Mouse (Mus musculus): ENCODE measurements around the gene Tbc1d22a. TPM values are rescaled to one million over a fixed set of nuclear protein-coding genes. Genes with fewer than 3 reads are reported as not detected.

The Tbc1d22a gene
- polyA plus RNA-seq, 1 experiment from 2014 or later = 9.2 TPM

DNA sequence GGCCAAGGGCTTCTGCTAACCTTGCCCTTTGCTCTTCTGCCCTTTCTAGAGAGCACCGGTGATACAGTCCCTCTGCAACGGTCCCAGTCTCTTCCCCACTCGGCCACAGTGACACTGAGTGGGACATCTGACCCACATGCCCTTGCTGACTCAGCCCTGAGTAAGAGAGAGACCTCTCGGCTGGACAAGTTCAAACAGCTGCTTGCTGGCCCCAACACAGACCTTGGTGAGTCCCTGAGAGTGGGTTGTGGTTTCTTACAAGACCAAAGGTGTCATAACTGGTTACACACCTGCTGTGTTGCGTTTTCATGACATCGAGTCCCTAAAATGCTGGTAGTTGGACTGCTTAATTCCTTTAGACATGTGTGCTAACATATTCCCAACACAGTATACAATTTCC lies 24.8 kb downstream of the Tbc1d22a start:
- Histone ChIP-seq H3K27me3 (no peaks in the 10 kb centered on the region), H3K36me3 (no peaks in the 10 kb centered on the region), H3K4me3 (no peak overlapping the region), H3K4me1 (replicated peaks) (peaks cover 4% of the 10 kb centered on the region), H3K9me3 (replicated peaks) (no peaks in the 10 kb centered on the region), H3K27ac (no peak overlapping the region), H3K9ac (no peak overlapping the region), H3K4me2 (no peak overlapping the region)
- no peak for ATAC-seq (replicated peaks; ENCODE audit: insufficient number of reproducible peaks, insufficient read depth, low FRiP score, low read depth)
- 82% methylated on average over 6 of the region's 6 CpGs for WGBS

DNA sequence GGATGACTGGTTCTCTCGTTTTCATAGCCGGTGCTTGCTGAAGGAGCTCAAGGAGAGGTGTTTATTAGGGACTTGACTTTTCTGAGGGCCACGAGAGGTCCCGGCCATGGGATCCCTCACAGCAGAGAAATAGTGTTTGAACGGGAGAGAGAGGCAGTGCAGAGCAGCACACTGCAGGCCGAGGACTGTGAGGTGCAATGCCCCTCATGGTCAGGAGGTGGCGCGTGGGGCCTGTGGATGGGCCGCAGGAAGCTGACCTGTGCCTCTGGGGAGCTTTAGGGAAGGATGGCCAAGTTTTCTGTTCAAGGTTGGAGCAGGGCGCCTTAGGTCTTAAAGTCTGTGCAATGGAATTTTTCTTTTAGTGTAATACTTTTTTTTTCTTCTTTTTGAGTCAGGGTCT lies 25.5 kb downstream of the Tbc1d22a start:
- no peak overlapping the region for H3K9ac ChIP-seq
- H3K27me3 ChIP-seq = no peaks in the 10 kb centered on the region
- no peak overlapping the region for H3K4me3 ChIP-seq
- H3K36me3 ChIP-seq = no peaks in the 10 kb centered on the region
- H3K4me2 ChIP-seq = no peak overlapping the region
- WGBS = 29% methylated on average over 10 of the region's 10 CpGs
- H3K9me3 ChIP-seq (replicated peaks) = no peaks in the 10 kb centered on the region
- H3K27ac ChIP-seq = no peak overlapping the region
- no peak for ATAC-seq (replicated peaks; ENCODE audit: insufficient number of reproducible peaks, insufficient read depth, low FRiP score, low read depth)
- peaks cover 2% of the 10 kb centered on the region for H3K4me1 ChIP-seq (replicated peaks)

DNA sequence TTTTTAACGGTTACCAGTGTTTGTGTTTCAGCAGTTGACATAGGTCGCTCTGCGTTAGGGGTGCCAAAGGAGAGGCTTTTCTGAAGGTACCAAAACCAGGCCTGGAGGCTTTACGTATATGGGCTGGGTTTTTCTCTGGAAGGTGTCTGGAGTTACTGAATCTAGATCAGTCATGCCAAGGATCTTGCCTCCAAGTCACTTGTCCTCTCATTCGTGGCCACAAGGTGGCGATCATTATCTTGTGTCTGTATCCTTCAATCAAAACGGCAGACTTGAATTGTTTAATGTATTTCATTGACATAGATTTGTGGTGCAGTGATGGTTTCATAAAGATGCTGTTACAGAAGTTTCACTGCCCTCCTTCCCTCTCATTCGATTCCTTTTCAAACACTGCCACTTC lies 29.4 kb downstream of the Tbc1d22a start:
- Histone ChIP-seq H3K27ac (no peak overlapping the region), H3K9ac (no peak overlapping the region), H3K4me3 (no peak overlapping the region), H3K36me3 (0 out of 2 replicates have a peak, but pooled peaks cover 3% of the 10 kb centered on the region), H3K4me1 (replicated peaks) (no peaks in the 10 kb centered on the region), H3K4me2 (no peak overlapping the region), H3K9me3 (replicated peaks) (no peaks in the 10 kb centered on the region), H3K27me3 (no peaks in the 10 kb centered on the region)
- ATAC-seq (replicated peaks; ENCODE audit: insufficient number of reproducible peaks, insufficient read depth, low FRiP score, low read depth) = no peak
- 42% methylated on average over 8 of the region's 8 CpGs for WGBS

DNA sequence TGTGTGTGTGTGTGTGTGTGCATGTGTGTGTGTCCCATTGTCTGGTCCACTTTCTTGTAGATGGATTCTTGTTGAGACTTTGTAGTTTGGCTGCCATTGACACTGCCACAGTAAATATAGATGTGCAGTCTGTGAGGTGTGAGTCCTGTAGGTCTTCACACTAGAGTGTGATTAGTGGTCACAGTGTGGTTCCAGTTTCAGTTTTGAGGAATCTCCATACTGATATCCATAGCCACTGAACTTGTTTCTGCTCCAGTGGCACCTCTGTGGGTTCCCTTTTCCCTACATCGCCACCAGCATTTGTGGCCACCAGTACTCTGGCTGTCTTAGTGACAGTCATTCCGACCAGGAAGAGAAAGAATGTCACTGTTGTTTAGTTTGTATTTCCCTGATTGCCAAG lies 30.1 kb downstream of the Tbc1d22a start:
- no peaks in the 10 kb centered on the region for H3K4me1 ChIP-seq (replicated peaks)
- no peaks in the 10 kb centered on the region for H3K9me3 ChIP-seq (replicated peaks)
- H3K4me3 ChIP-seq = no peak overlapping the region
- no peaks in the 10 kb centered on the region for H3K27me3 ChIP-seq
- H3K4me2 ChIP-seq = no peak overlapping the region
- H3K9ac ChIP-seq = no peak overlapping the region
- WGBS = 89% methylated on average over 2 of the region's 2 CpGs
- no peak overlapping the region for H3K27ac ChIP-seq
- no peak for ATAC-seq (replicated peaks; ENCODE audit: insufficient number of reproducible peaks, insufficient read depth, low FRiP score, low read depth)
- 0 out of 2 replicates have a peak, but pooled peaks cover 3% of the 10 kb centered on the region for H3K36me3 ChIP-seq

DNA sequence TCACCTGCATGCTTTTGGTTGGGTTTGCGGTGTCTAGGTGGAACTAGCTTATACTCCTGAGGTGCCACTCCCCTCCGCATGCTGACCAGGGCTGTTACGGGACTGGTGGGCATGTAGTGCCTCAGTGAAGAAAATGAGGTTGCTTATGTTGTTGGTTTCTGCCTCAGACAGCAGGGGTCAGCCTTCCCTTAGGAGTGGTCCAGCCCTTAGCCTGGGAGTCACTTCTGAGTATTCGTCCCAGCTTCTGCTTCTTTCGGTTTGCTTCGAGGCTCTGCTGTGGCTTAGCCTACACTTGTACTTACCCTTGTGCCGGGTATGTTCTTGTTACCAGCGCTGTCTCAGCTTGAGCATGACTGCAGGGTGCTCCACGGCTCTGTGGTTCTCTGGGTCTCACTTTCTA lies 36.0 kb downstream of the Tbc1d22a start:
- no peak overlapping the region for H3K4me2 ChIP-seq
- 0 out of 2 replicates have a peak, but pooled peaks cover 3% of the 10 kb centered on the region for H3K36me3 ChIP-seq
- no peak for ATAC-seq (replicated peaks; ENCODE audit: insufficient number of reproducible peaks, insufficient read depth, low FRiP score, low read depth)
- H3K27ac ChIP-seq = no peak overlapping the region
- H3K4me3 ChIP-seq = no peak overlapping the region
- no peaks in the 10 kb centered on the region for H3K4me1 ChIP-seq (replicated peaks)
- H3K27me3 ChIP-seq = no peaks in the 10 kb centered on the region
- no peaks in the 10 kb centered on the region for H3K9me3 ChIP-seq (replicated peaks)
- H3K9ac ChIP-seq = no peak overlapping the region
- 65% methylated on average over 9 of the region's 9 CpGs for WGBS

DNA sequence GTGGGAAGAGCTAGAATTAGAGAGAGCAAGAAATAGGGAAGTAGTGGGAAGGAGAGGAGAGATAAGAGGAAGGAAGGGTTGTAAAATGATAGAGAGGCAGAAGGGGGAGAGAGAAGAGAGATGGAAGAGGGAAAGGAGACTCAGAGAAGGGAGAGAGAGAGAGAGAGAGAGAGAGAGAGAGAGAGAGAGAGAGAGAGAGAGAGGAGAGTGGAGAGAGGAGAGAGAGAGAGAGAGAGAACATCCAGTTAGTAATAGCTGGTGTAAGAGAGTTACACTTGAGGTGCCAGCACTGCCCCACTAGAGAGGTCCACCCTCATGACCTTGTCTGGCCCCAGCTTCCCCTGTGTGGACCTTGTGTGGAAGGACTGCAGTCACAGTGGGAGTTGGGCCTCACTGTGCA lies 37.9 kb downstream of the Tbc1d22a start:
- ATAC-seq (replicated peaks; ENCODE audit: insufficient number of reproducible peaks, insufficient read depth, low FRiP score, low read depth) = no peak
- no peak overlapping the region for H3K9ac ChIP-seq

DNA sequence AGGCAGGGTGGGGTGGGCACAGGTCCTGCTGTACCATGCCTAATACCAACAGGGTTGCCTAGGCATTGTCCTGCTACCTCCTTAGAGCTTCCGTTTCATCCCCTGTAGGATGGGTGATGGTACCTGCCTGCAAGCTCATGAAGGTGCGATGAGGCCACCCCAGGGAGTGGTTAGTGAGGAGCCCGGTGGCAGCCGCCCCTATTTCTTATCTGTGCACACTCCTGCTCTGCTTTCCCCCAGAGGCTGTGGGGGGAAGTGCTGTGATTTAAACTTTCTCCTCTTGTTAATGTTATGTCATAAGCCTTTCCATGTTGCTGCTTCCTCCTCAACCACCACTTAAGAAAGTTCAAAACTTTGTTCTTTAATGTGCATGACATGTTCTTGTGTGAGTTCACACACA lies 38.4 kb downstream of the Tbc1d22a start:
- no peak overlapping the region for H3K27ac ChIP-seq
- WGBS = 46% methylated on average over 4 of the region's 4 CpGs
- ATAC-seq (replicated peaks; ENCODE audit: insufficient number of reproducible peaks, insufficient read depth, low FRiP score, low read depth) = no peak

More for the DNA sequence above, 37.9 kb downstream of the Tbc1d22a start:
- Histone ChIP-seq H3K36me3 (no peaks in the 10 kb centered on the region), H3K4me2 (no peak overlapping the region), H3K4me1 (replicated peaks) (no peaks in the 10 kb centered on the region), H3K9me3 (replicated peaks) (no peaks in the 10 kb centered on the region), H3K27me3 (no peaks in the 10 kb centered on the region), H3K27ac (no peak overlapping the region), H3K4me3 (no peak overlapping the region)

DNA sequence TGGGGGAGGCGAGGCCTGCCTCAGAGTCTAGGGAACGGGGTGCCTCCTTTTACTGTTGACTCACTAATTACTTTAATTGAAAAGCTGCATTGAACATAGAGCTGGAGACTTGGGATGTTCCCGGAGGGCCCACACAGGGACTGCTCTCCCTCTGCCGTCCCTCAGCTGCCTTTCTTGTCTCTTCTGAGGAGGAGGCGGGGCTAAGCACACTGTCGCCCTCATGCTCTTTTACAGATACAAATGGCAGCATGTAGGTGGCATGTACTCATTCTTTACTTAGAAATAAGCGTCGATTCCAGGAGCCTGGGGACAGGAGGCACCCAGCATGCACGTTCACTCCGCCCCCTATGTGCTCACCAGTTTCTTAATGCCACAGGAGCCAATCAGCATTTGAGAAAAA lies 39.2 kb downstream of the Tbc1d22a start:
- no peaks in the 10 kb centered on the region for H3K27me3 ChIP-seq
- no peak for ATAC-seq (replicated peaks; ENCODE audit: insufficient number of reproducible peaks, insufficient read depth, low FRiP score, low read depth)
- H3K4me1 ChIP-seq (replicated peaks) = no peaks in the 10 kb centered on the region; the same call in 1 of the 2 replicates
- H3K4me2 ChIP-seq = no peak overlapping the region
- no peak overlapping the region for H3K27ac ChIP-seq
- WGBS = 60% methylated on average over 10 of the region's 10 CpGs
- no peaks in the 10 kb centered on the region for H3K36me3 ChIP-seq
- H3K9ac ChIP-seq = no peak overlapping the region
- no peaks in the 10 kb centered on the region for H3K9me3 ChIP-seq (replicated peaks)
- H3K4me3 ChIP-seq = no peak overlapping the region

More for the DNA sequence above, 38.4 kb downstream of the Tbc1d22a start:
- no peaks in the 10 kb centered on the region for H3K9me3 ChIP-seq (replicated peaks)
- no peak overlapping the region for H3K9ac ChIP-seq
- no peaks in the 10 kb centered on the region for H3K36me3 ChIP-seq
- no peaks in the 10 kb centered on the region for H3K4me1 ChIP-seq (replicated peaks)
- no peak overlapping the region for H3K4me3 ChIP-seq
- H3K27me3 ChIP-seq = no peaks in the 10 kb centered on the region
- no peak overlapping the region for H3K4me2 ChIP-seq

DNA sequence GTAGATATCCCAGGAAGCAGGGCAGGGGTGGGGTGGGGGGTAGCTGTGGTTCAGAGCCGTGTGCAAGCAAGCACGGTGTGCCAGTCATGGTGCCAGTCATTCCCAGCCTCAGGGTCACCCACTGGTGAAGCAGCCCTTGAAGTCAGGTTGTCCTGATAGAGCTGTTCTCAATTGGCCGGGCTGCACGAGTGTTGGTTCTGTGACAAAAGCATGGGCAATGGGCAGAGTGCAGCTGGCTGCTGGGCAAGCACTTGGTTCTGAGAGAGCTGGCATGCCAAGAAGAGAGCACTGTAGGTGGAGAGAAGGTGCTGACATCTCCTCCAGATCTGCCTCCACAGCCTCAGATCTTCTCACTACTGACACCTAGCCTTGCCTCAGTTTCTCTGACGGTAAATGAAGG lies 41.9 kb downstream of the Tbc1d22a start:
- no peak overlapping the region for H3K27ac ChIP-seq
- no peaks in the 10 kb centered on the region for H3K9me3 ChIP-seq (replicated peaks)
- no peak overlapping the region for H3K4me3 ChIP-seq
- H3K4me1 ChIP-seq (replicated peaks) = no peaks in the 10 kb centered on the region; the same call in 1 of the 2 replicates
- no peak for ATAC-seq (replicated peaks; ENCODE audit: insufficient number of reproducible peaks, insufficient read depth, low FRiP score, low read depth)
- no peaks in the 10 kb centered on the region for H3K27me3 ChIP-seq
- H3K36me3 ChIP-seq = no peaks in the 10 kb centered on the region
- no peak overlapping the region for H3K4me2 ChIP-seq
- H3K9ac ChIP-seq = no peak overlapping the region
- WGBS = 81% methylated on average over 5 of the region's 5 CpGs

DNA sequence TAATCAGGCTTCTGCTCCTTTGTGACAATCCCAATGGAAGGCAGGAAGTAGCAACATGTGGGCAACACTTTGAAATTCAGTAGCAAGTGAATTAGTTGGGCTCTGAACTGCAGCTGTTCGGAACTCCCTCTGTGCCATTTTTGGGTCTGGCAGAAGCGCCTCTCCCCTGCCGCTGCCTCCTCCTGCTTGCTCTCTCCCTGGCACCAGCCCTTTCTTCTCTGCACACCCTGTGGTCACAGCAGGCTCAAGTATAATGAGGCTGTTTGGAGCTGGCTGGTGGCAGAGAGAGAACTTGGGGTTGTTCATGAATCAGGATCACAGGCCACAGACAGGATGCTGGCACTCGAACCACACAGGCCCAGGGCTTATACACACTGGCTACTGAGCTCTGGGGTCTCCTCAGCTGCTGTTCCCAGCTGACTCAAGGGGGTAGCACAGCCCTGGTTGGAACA lies 42.5 kb downstream of the Tbc1d22a start:
- ATAC-seq (replicated peaks; ENCODE audit: insufficient number of reproducible peaks, insufficient read depth, low FRiP score, low read depth) = no peak
- H3K27me3 ChIP-seq = no peaks in the 10 kb centered on the region
- no peak overlapping the region for H3K27ac ChIP-seq
- H3K9ac ChIP-seq = no peak overlapping the region
- H3K4me3 ChIP-seq = no peak overlapping the region
- 88% methylated on average over 4 of the region's 4 CpGs for WGBS
- no peaks in the 10 kb centered on the region for H3K36me3 ChIP-seq
- no peaks in the 10 kb centered on the region for H3K9me3 ChIP-seq (replicated peaks)
- H3K4me2 ChIP-seq = no peak overlapping the region
- no peaks in the 10 kb centered on the region; the same call in 1 of the 2 replicates for H3K4me1 ChIP-seq (replicated peaks)

DNA sequence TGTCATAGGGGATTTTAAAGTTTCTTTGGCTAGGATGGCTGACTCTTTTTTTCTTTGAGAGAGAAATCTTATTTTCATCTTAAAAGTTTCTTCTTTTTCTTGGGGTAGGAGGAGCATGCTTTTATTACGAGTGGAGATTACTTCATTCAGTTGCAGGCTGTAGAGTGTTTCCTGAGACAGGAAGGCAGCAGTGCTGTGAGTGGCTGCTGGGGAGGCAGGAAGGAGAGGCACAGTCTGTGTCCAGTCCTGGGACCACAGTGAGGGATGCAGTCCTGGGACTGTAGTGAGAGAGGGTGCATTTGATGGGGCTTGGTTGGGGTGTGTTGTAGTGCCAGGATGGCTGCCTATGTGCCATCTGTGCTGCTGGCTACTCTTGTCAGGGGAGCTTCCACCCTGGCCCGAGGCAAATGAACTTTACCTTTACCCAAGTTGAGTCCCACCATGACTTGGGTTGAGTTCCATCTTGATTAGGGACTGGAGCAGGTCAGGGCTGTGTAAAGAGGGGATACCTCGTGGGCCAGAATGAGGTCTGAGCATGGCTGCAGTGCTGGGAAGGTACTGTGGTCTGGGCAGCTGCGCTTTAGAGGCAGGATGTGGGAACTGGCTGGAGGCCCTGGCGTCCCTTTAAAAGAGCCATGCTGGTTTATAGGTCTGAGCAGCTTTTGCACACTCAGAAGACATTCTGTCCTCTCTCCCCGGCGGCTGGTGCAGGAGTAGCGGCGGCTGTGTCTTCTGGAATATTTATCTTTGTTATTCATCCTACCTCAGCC lies 43.8 kb downstream of the Tbc1d22a start:
- WGBS = 72% methylated on average over 9 of the region's 9 CpGs

DNA sequence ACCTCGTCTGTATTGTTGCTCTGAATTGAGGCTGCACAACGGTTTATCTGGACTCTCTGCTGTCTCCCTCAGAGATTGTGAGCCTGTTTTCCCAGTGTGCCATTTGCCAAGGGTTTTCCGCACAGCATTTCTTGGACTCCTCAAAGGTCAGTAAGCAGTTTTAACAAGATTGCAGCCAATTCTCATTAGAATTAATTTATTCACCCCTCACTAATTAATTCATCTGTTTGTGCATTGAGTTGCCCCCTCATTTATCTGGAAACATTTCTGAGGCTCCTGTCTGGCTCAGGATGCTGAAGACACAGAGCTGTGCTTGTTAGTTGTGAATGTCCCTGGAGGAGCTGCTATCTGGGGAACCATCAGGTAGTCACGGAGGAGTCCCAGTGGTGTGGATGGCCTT lies 45.0 kb downstream of the Tbc1d22a start:
- Histone ChIP-seq H3K4me1 (replicated peaks) (no peaks in the 10 kb centered on the region; the same call in 1 of the 2 replicates), H3K9me3 (replicated peaks) (no peaks in the 10 kb centered on the region), H3K36me3 (no peaks in the 10 kb centered on the region), H3K9ac (no peak overlapping the region), H3K4me2 (no peak overlapping the region), H3K4me3 (no peak overlapping the region), H3K27ac (no peak overlapping the region), H3K27me3 (no peaks in the 10 kb centered on the region)
- no peak for ATAC-seq (replicated peaks; ENCODE audit: insufficient number of reproducible peaks, insufficient read depth, low FRiP score, low read depth)
- 72% methylated on average over 4 of the region's 4 CpGs for WGBS

More for the DNA sequence above, 43.8 kb downstream of the Tbc1d22a start:
- H3K9ac ChIP-seq = no peak overlapping the region
- H3K27ac ChIP-seq = no peak overlapping the region
- ATAC-seq (replicated peaks; ENCODE audit: insufficient number of reproducible peaks, insufficient read depth, low FRiP score, low read depth) = no peak
- no peaks in the 10 kb centered on the region for H3K27me3 ChIP-seq
- no peaks in the 10 kb centered on the region for H3K36me3 ChIP-seq
- no peak overlapping the region for H3K4me2 ChIP-seq
- no peaks in the 10 kb centered on the region; the same call in 1 of the 2 replicates for H3K4me1 ChIP-seq (replicated peaks)
- H3K9me3 ChIP-seq (replicated peaks) = no peaks in the 10 kb centered on the region
- no peak overlapping the region for H3K4me3 ChIP-seq

Data from heart, embryonic 15.5 days (tissue).